Mouse (Mus musculus): Measurements from ENCODE around the gene Camk1d.

The Camk1d gene

GRCm38 (mm10) chr2:5304451-5304850, 409.9 kb downstream of the Camk1d start:
- TF ChIP-seq GATA4 (IDR thresholded peaks at IDR 0.05; ENCODE audit: insufficient replicate concordance, low read length), result no peak

DNA sequence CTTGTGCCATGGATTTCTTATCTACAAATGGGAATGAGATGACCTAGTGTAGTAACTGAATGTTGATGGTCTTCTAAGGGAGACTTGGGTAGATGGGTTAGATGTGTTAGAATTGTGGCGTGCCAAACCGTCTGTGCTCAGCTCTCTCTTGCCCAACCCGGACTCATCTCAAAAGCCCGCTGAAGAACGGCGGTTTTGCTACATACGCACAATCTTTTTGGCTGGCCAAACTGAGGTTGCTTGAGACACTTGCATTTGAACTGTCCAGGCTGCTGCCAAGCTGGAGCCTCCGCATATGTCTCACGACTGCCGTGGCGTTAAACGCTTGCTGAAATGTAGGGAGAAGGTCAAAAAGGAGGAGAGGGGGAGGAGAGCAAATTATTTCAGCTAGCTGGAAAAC, 413.0 kb downstream of the Camk1d start:
- TF ChIP-seq GATA4 (IDR thresholded peaks at IDR 0.05; ENCODE audit: insufficient replicate concordance, low read length), result no peak

DNA sequence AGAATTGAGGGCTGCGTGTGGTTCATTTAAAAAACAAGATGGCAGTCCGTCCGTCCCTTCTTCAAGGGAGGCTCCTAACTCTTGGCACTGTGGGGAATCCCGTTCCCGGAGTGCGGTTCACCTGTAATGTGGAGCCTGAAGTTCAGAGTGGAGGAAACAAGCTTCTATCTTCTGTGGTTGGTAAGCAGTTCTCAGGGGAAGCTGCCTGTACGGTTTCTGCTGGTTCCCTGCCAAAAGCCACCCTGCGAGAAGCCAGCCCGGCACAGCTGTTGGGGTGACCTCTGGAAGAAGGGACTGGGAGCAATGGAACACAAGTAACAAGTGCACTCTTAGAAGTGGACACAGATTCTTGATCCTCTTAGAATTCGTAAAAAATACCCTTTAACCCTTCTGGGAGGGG, 416.2 kb downstream of the Camk1d start:
- no peak for TF ChIP-seq GATA4 (IDR thresholded peaks at IDR 0.05; ENCODE audit: insufficient replicate concordance, low read length)

- TF ChIP-seq GATA4 (IDR thresholded peaks at IDR 0.05; ENCODE audit: insufficient replicate concordance, low read length), result no peak
Measured at GRCm38 (mm10) chr2:5296749-5297545, 417.4 kb downstream of the Camk1d start.

DNA sequence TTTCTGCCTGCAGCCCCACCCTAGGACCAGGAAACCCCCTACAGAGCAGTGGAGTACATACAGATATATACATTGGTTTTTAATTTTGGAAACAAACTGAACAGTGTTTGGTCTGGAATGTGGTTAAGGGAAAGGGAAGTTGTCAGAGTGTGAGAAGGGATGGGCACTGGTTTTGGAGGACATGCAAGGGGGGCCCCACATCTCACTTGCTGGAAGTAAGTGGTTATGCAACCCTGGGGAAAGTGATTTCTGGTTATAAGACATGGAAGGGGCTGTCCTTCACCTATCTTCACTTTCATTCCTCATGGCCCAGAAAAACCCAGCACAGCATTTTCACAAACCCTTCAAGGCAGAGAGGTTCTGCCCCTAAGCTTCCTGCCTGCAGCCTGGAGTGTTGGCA, 419.2 kb downstream of the Camk1d start:
- no peak for TF ChIP-seq GATA4 (IDR thresholded peaks at IDR 0.05; ENCODE audit: insufficient replicate concordance, low read length)

DNA sequence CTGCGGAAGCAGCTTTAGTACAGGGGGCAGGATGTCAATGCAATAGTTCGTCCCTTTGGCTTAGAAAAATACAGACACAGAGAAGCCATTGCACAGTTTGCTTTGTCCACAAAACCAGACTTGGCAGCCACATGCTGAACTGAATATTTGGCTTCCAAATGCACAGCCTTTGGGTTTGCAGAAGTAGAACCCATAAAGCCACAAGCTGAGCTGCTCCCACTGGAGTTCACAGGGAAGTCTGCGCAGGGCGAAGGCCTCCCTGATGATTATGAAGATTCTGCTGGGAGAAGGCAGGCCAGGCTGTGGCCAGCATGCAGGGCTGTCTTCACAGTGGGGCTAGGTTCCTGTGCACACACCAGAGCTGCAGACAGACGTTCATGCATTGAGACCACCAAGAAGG, 419.9 kb downstream of the Camk1d start:
- no peak for TF ChIP-seq GATA4 (IDR thresholded peaks at IDR 0.05; ENCODE audit: insufficient replicate concordance, low read length)

DNA sequence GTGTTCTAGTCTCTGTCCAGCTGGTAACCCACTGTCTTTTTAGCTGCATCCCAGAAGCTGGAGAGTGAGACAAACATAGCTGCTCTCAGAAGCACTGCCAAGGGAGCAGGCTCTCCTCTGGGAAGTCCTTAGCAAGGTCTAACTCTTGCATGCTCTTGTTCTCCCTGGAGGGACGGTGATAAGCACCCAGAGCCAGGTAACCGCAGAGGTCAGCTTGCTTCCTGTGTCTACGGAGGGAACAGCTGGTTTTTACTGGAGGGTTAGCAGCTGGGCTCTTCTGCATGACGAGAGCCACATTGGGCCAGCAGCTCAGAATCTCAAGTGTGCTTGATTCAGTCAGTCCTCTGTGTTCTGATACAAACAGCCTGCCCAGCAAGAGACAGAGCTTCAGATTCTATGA, 425.7 kb downstream of the Camk1d start:
- no peak for TF ChIP-seq GATA4 (IDR thresholded peaks at IDR 0.05; ENCODE audit: insufficient replicate concordance, low read length)

DNA sequence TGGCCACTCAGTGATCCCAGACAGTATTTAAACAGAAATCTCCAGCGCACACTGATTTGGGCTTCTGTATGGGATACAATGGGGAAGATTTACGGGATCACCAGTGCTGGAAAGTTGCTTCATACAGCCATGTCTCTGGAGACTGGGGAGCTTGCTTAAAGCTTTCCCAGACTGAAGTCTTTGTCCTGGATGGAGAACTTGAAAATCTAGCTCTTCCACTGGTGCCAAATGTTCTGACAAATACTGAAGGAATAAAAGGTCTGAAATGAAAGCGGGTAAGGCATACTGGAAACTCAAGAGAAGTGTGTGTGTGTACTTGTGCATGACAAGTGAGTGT, 427.3 kb downstream of the Camk1d start:
- no peak for TF ChIP-seq GATA4 (IDR thresholded peaks at IDR 0.05; ENCODE audit: insufficient replicate concordance, low read length)

DNA sequence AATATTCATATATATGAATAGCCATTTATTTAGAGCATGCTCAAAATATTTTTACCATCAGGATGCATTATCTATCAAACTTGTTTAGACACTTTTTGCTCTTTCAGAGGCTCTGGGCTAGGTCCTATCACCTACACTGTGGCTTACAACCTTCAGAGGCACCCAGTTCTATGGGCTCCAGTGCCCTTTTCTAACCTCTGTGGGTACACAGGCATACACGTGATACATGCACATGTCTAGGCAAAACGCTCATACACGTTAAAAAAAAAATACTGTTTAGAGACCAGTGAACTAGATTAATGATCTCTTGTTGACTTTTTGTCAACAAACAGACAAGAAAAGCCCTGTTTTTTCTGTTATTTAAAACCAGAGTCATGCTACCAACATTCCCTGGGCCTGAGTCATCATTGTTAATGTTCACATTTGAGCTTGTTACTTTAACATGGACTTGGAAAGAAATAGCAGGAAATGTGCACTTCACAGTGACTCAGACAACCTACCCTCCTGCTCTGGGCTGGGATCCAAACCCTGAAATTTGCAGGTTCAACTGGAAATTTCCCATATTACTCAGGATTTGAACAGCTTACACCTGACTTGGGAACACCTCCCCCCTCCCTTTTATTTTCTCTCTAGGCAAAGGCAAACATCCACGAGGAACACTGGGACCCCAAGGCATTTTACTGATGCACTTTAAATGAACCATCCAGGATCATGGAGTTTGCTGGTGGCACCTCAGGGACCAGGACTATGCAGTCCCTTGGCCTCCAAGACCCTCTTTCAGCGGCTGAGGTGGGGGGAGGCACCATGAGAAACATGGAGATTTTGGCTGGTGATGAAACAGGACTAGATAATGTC, 427.9 kb downstream of the Camk1d start:
- TF ChIP-seq GATA4 (IDR thresholded peaks at IDR 0.05; ENCODE audit: insufficient replicate concordance, low read length), result no peak

DNA sequence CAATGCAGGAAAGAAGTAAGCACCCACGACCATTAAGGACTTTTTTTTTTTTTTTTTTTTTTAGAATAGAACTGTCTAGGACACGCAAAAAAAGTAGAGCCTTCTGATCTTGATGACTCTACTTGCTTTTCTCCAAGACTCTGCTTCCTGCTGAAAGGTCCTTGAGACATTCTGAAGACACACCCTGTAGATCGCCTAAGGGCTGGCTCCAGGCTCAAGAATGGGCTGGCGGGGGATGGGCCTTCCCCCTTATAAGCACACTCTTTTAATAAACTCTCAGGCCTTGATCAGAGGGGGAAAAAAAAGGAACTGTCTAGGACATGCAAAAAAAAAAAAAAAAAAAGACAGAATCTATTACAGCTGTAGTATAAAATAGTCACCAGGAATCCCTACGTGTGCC, 430.0 kb downstream of the Camk1d start:
- TF ChIP-seq GATA4 (IDR thresholded peaks at IDR 0.05; ENCODE audit: insufficient replicate concordance, low read length), result no peak

DNA sequence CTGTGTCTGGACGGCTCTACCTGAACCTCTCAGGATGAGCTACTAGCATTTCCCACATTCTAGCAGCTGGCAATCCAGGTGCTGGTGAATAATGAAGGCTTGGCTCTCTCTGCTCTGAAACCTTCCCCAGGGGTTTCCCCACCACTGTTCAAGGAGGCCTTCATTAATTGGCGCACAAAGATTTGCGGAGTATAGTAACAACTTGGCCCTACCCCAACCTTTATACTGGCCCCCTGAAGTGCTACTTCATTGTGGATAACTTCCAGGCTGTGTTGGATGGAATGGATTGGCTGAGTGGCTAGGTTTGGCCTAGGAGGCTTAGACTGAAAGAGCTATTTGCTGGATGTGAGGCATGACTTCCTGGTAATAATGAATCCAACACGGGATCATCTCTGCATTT, 431.7 kb downstream of the Camk1d start:
- no peak for TF ChIP-seq GATA4 (IDR thresholded peaks at IDR 0.05; ENCODE audit: insufficient replicate concordance, low read length)

- no peak for TF ChIP-seq GATA4 (IDR thresholded peaks at IDR 0.05; ENCODE audit: insufficient replicate concordance, low read length)
Measured at GRCm38 (mm10) chr2:5267980-5268379, 446.3 kb downstream of the Camk1d start.

GRCm38 (mm10) chr2:5262279-5262678, 452.0 kb downstream of the Camk1d start:
- TF ChIP-seq GATA4 (IDR thresholded peaks at IDR 0.05; ENCODE audit: insufficient replicate concordance, low read length), result no peak

GRCm38 (mm10) chr2:5258250-5258649, 456.1 kb downstream of the Camk1d start:
- no peak for TF ChIP-seq GATA4 (IDR thresholded peaks at IDR 0.05; ENCODE audit: insufficient replicate concordance, low read length)

DNA sequence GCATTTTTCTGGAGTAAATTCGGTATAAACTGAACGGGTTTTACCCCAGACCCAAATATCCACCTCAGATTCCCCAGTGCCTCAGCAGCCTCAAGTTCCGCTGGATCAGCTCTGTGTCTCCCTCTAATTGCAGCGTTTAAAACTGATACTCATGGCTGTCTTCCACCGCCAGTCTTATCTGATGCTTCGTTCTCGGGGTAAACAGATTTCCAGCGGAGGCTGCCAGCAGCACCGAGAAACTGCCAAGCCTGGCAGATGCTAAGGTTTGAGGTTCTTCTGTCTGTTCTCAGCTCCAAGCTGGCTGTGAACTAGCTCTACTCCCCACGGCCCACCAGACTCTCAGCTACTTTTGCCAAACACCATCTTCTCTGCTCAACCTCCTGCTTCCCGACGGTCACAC, 464.3 kb downstream of the Camk1d start:
- TF ChIP-seq GATA4 (IDR thresholded peaks at IDR 0.05; ENCODE audit: insufficient replicate concordance, low read length), result peak; percentile 75; the same call in 1 of the 2 replicates
